Mouse (Mus musculus): ENCODE measurements at regions not wholly inside any gene's neighbourhood (a gene's known extent, or its start where the extent isn't known, plus 50 kb on each side); places are given as distances from the start of the nearest gene placed in this dataset.

DNA sequence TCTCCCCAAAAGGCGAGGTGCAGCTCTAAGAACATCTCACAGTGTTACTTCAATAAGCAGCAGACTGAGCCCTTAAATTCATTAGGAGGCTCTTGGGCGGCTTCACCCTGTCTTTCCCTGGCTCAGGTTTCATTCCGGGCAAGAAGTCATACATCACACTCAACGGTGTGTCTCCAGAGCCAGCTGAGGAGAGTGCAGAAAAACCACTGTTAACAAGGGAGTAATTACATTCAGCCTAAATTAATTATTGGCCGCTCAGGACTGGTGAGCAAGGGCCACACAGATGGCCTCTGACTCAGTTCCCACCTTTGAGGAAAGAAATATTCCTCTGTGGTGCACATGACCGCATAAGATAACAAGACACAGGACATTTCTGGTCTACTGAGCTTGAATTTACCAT lies 168.3 kb downstream of the Tbx18 start:
- CTCF ChIA-PET = no interaction called here

DNA sequence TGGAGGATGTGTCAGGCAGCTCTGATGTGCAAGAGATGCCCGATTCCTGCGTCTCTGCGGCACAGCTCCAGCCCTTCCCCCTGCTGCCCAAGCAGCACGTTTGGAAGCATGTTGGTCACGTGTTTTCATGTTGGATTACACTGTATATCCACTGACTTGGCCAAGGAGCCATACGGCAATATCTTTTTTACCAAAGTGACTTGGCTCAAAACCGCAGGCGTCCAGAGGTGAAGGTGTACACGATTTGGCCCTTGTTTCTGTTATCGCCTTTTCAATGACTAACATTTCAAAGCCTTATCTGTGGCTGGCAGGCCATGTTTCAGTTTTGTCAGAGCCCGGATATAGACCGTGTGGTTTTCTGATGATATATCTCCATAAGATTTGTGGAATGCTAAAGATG lies 173.2 kb downstream of the Tbx18 start:
- TF ChIP-seq CTCF (IDR thresholded peaks at IDR 0.05) = no peak
- in situ Hi-C loops (cut with MboI; ENCODE audit: low pct_unique_long_range_greater_than_20kb) = no loop called here
- no peak for DNase-seq (ENCODE audit: low read depth, low spot score)
- ChIA-PET POLR2A (no interaction called here), CTCF (no interaction called here)
- no peaks in the 10 kb centered on the region for H3K27me3 ChIP-seq
- ATAC-seq = no peak

More for the DNA sequence above, 168.3 kb downstream of the Tbx18 start:
- no peak for TF ChIP-seq CTCF (IDR thresholded peaks at IDR 0.05)
- in situ Hi-C loops (cut with MboI; ENCODE audit: low pct_unique_long_range_greater_than_20kb) = no loop called here
- POLR2A ChIA-PET = no interaction called here
- ATAC-seq = no peak
- H3K27me3 ChIP-seq = no peaks in the 10 kb centered on the region
- no peak for DNase-seq (ENCODE audit: low read depth, low spot score)

DNA sequence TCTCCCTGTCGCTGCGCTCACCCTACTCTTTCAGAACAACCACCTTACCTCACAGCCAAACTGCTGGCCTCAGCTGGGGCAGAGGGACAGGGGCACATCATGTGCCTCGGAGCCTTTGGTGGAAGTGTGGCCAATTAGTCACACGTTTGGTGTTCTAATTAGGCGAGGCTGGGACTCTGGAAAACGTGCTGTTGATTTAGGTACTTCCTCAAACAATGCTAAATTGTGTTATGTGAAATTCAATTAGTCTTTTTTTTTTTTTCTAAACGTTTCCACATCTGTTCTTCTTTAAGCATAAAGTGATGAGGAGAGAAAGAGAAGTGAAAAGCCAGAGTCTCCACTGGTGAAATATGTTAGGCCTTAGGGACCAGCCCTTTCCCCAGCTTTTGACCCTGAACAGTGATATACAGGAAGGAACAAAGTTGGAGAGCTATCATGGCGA lies 174.1 kb downstream of the Tbx18 start:
- CTCF ChIA-PET = interaction anchor here (1.1 kb wide), 1 partner anchor 14 kb away, joined by 3 read pairs; no protein-coding TSS in a partner anchor
- TF ChIP-seq CTCF (IDR thresholded peaks at IDR 0.05) = no peak
- in situ Hi-C loops (cut with MboI; ENCODE audit: low pct_unique_long_range_greater_than_20kb) = no loop called here
- no peaks in the 10 kb centered on the region for H3K27me3 ChIP-seq
- DNase-seq (ENCODE audit: low read depth, low spot score) = no peak
- ATAC-seq = no peak
- POLR2A ChIA-PET = no interaction called here

DNA sequence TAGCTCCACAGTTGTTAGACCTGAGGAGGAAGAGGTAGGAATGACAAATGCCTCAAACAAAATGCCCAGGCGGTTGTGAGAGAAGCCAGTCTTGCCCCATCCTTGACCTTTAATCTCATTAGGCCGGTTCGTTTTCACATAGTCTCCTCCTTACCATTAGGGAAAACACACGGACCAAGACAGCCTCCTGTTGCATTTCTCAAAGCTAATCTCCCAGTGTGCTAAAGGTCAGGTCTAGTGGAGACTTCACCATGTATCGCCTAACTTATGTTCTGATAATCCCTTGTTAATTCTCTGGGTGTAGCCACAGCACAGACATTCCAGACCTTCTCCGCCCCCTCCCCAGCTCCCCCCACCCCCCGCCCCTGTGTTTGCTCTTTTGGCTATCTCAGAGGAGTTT lies 174.5 kb downstream of the Tbx18 start:
- TF ChIP-seq CTCF (IDR thresholded peaks at IDR 0.05) = no peak
- DNase-seq (ENCODE audit: low read depth, low spot score) (no peak), ATAC-seq (no peak)
- CTCF ChIA-PET = interaction anchor here (1.1 kb wide), 1 partner anchor 14 kb away, joined by 3 read pairs; no protein-coding TSS in a partner anchor
- no peaks in the 10 kb centered on the region for H3K27me3 ChIP-seq
- in situ Hi-C loops (cut with MboI; ENCODE audit: low pct_unique_long_range_greater_than_20kb) = no loop called here
- POLR2A ChIA-PET = no interaction called here

DNA sequence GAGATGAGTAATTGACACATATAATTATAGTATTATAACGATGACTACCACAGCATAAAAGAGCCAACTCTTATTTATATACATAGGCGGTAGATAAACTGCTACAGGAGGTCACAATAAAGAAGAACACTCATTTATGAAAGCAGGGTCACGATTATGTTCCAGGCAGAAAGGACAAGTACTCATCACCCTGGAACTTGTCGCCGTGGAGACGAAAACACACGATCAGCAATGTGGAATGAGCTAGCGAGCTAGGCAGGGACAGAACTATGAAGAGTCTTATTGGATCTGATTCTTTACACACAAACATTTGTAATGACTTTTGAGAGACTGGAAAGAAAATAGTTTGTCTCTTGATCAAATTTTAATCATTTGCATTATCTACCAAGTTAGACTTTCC lies 197.9 kb downstream of the Tbx18 start:
- in situ Hi-C loops (cut with MboI; ENCODE audit: low pct_unique_long_range_greater_than_20kb) = no loop called here
- ChIA-PET POLR2A (no interaction called here), CTCF (no interaction called here)
- no peak for TF ChIP-seq CTCF (IDR thresholded peaks at IDR 0.05)
- ATAC-seq (no peak), DNase-seq (ENCODE audit: low read depth, low spot score) (no peak)
- H3K27me3 ChIP-seq = no peaks in the 10 kb centered on the region

DNA sequence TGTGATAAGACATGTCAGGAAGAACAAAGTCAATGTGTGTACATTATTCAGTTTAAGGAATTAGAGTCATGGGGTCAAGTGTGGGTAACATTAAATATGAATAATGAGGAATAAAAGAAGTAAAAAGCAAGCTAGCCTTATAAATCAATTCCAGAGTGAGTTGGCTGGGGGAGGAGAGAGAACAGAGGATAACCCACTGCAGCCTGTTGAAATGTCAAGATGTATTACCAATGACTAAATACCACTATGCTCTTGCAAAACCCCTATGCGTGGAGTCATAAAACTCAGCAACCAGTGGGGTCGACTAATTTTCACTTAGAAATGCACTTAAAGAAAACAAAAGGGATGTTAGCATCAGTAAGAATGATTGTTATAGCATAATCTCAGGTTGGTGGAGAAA lies 201.2 kb downstream of the Tbx18 start:
- no peak for TF ChIP-seq CTCF (IDR thresholded peaks at IDR 0.05)
- DNase-seq (ENCODE audit: low read depth, low spot score) = no peak
- no peak for ATAC-seq
- in situ Hi-C loops (cut with MboI; ENCODE audit: low pct_unique_long_range_greater_than_20kb) = no loop called here
- no peaks in the 10 kb centered on the region for H3K27me3 ChIP-seq
- ChIA-PET CTCF (no interaction called here), POLR2A (no interaction called here)

DNA sequence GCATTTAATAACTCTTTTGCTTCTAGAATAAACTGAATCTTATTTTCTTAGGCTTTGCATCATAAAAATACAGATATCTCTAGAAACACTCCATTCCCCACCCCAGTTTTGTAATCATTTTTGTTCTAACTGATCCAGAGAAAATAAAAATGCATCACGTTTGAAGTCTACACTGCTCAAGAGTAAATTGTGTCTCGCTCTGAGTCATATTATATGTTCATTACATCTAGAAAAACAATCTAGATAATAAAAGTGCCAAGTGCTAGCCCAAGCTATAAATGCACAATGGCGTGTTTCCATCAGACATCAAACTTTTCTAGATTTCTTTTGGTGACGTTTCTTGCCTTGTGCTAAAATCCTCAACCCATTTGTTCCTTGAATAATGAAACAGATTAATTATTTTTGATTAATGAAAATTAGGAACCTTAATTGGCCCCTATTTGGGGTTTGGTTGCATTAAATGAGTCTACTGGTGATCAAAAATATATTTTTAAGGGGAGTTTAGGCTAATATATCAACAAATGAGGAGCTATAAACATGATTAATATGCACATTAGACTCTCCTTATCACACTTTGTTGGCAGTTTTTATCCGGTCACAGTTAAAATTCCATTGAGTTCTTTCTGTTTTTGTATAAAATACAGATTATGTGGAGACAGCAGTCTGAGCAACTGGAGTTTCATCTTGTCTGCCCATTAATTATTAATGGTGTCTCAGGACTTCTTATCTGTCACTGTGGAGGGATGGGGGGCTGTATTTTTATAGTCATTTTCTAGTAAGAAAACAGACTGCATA lies 206.0 kb downstream of the Tbx18 start:
- DNase-seq (ENCODE audit: low read depth, low spot score) = no peak
- no peak for ATAC-seq
- in situ Hi-C loops (cut with MboI; ENCODE audit: low pct_unique_long_range_greater_than_20kb) = no loop called here
- H3K27me3 ChIP-seq = no peaks in the 10 kb centered on the region
- no peak for TF ChIP-seq CTCF (IDR thresholded peaks at IDR 0.05)
- ChIA-PET CTCF (no interaction called here), POLR2A (no interaction called here)

DNA sequence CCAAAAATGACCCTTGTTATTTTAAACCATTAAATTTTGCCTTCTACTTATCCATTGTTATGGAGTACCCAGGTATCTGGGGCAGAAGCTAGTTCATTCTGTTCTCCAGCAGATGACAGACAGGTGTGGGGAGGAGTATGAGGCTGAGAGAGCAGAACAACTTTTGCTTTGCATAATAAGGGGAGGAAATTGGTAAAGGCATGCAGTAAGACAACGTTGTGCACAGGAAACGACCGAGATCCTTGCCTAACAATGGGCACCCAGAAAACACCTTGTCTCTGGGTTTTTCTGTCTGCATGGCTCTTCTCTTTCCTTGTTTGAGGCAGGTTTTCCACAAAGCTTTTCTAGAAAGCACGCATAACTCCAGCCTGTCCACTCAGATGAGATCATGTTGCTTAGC lies 220.4 kb downstream of the Tbx18 start:
- no peak for ATAC-seq
- CTCF ChIA-PET = no interaction called here
- POLR2A ChIA-PET = no interaction called here

DNA sequence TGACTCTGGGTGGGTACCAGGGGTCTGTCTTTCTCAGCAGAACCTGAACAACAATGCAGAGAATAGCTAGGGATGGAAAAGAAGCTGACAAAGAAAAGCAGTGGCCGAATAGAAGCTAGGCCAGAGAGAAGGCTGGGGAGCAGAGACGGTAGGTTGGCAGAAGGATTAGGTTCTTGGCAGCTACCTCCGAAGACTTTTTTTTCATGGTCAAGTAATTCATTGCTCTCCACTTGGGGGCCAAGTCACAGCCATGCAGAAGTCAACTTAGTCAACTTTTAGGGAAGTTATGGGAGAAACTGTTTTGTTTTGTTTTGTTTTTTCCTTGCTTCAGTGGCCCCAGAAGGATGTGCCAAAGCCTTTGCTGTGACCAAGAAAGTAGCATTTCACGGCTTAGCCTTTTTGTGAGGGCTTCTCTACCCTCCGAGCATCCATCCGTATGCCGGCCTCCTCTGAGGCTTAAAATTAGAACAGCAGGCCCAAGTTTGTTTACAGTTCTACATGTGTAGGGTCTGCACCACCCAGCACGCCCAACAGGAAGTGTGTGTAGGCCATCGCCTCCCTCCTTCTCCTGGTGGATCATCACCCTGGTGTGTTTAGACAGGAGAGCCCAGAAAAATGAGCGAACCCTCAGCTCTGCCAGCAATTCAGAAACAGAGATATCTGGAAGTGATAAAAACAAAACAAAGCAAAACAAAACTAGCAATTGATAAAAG lies 226.2 kb downstream of the Tbx18 start:
- ATAC-seq (no peak), DNase-seq (ENCODE audit: low read depth, low spot score) (no peak)
- in situ Hi-C loops (cut with MboI; ENCODE audit: low pct_unique_long_range_greater_than_20kb) = no loop called here
- no peak for TF ChIP-seq CTCF (IDR thresholded peaks at IDR 0.05)
- ChIA-PET POLR2A (no interaction called here), CTCF (interaction anchor here (1.3 kb wide), 1 partner anchor 16 kb away, joined by 3 read pairs; no protein-coding TSS in a partner anchor)
- no peaks in the 10 kb centered on the region for H3K27me3 ChIP-seq

More for the DNA sequence above, 220.4 kb downstream of the Tbx18 start:
- in situ Hi-C loops (cut with MboI; ENCODE audit: low pct_unique_long_range_greater_than_20kb) = no loop called here
- DNase-seq (ENCODE audit: low read depth, low spot score) = no peak
- no peaks in the 10 kb centered on the region for H3K27me3 ChIP-seq
- no peak for TF ChIP-seq CTCF (IDR thresholded peaks at IDR 0.05)

DNA sequence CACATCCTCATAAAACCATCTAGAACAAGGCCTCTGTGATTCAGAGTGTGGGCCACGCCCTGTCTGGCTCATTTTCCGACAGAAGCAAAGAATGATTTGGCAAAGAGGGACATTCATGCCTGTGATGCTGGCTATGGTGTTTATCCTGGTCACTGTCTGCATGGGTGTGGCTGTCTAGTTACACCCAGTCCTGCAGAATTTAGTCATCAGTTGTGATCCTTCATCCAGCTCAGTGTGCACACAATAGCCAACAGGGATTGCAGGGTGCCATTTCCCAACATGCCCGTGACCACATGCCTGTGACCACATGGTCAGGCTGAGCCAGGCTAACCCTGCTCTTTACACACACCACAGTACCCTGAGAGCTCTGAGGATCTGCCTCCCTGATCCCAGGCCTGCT lies 208.8 kb upstream of the Cep162 start:
- in situ Hi-C loops (cut with MboI; ENCODE audit: low pct_unique_long_range_greater_than_20kb) = no loop called here
- ATAC-seq = peak; percentile 98
- ChIA-PET POLR2A (no interaction called here), CTCF (no interaction called here)
- DNase-seq (ENCODE audit: low read depth, low spot score) = peak; percentile 82
- no peak for TF ChIP-seq CTCF (IDR thresholded peaks at IDR 0.05)
- H3K27me3 ChIP-seq = peaks cover 8% of the 10 kb centered on the region

DNA sequence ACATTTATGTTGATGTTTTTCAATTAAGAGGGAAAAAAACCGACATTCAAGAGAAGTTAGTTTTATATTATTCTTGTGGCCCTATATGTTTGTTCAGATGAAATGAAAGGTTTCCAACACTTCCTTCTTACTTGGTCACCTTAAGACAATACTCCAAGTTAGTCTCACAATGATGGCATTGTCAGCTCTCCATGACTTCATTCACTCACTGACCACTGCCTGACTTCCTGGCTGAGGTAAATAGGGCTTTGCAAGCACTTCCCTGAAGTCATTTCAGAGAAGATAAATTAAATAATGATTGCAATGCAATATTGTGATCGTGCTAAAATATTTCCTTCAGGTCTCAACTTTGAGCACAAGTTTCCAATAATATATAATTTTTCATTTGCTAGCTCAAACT lies 197.9 kb upstream of the Cep162 start:
- in situ Hi-C loops (cut with MboI; ENCODE audit: low pct_unique_long_range_greater_than_20kb) = no loop called here
- no peak for TF ChIP-seq CTCF (IDR thresholded peaks at IDR 0.05)
- no peak for ATAC-seq

More for the DNA sequence above, 197.9 kb upstream of the Cep162 start:
- DNase-seq (ENCODE audit: low read depth, low spot score) = no peak
- H3K27me3 ChIP-seq = peaks cover 3% of the 10 kb centered on the region
- POLR2A ChIA-PET = no interaction called here
- CTCF ChIA-PET = no interaction called here

All from Patski (cell line).